Mouse (Mus musculus) adrenal gland, adult 8-10 months (tissue): ENCODE measurements around the gene Phf21a. TPM values are rescaled to one million over a fixed set of nuclear protein-coding genes. Genes with fewer than 3 reads are reported as not detected.

Experiments used
- DNase-seq: peaks from one replicate; pipeline ENCODE4 v3.0.0; 2022
- total RNA-seq, 4 experiments: library from RNA; stranded (reverse); gene quantifications; 2 replicates each; pipeline ENCODE4 v1.2.4; 2022

Phf21a gene
- total RNA-seq, 4 experiments from 2014 or later: 65.0 to 107 (median 75.6) TPM

- DNase-seq: no peak
Observed at GRCm38 (mm10) chr2:92362571-92363228, 269.8 kb downstream of the Phf21a start.

DNA sequence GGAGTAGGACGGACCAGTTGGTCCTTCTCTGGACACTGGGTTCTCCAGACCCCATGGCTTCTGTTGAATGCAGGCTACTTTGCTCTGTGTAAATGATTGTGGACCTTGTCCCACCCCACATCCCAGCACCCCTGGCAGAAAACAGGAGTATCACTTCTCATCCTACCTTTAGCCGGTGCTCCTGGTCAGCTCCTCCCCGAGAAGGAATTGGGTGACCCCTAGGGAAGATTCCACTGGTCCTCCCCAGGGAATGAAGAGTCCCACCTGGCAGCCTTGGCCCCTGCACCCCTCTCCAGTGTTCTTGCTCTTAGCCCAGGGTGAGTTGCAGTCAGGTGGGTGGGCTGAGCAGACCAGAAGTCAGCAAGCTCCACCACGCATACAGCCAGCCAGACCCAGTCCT, 271.2 kb downstream of the Phf21a start:
- DNase-seq: no peak

DNA sequence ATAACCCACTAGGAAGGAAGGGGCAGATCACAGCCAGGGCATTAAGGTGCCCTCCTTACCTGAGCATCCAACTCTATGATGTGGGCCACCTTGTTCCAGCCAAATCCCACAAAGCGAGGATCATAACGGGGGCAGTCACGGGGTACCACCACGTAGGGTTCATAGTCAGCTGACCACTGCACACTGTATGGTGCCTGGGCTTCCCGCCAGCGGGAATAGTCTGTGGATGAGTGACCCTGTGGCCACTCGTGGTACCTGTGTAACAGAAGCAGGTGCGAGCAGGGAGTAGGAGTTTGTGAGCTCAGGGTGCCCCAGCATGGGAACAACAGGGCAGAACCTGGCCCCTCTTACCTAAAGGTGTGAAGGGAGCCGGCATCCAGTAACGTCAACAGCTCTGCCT, 272.7 kb downstream of the Phf21a start:
- DNase-seq: no peak

DNA sequence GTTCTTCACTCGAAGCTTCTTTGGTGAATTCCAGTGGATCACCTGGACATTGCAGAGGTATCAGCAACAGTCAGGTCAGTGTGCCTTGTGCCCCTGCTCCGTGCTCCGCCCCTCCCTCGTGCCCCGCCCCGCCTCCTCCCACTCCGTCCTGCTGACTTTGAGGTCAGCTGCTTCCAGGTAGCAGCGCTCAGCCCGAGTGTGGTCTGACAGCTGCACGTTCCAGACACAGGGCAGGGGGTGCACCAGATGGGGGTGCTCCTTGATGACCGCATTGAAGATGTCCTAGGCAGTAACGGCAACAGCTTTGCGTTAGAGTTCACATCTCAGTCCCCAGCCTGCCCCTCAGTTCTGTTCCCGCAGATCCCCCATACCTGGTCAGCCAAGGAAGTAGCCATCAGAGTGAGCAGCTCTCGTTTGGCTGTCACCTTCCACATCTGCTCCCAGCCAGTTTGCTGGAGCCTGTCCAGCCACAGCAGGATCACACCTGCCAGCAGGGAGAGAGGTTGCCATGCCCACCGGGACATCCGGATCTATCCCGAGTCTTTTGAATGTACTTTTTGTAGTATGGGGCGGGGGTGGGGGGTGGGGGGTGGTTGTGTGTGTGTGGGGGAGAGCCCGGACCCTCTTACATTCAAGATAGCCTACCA, 274.6 kb downstream of the Phf21a start:
- no peak for DNase-seq

DNA sequence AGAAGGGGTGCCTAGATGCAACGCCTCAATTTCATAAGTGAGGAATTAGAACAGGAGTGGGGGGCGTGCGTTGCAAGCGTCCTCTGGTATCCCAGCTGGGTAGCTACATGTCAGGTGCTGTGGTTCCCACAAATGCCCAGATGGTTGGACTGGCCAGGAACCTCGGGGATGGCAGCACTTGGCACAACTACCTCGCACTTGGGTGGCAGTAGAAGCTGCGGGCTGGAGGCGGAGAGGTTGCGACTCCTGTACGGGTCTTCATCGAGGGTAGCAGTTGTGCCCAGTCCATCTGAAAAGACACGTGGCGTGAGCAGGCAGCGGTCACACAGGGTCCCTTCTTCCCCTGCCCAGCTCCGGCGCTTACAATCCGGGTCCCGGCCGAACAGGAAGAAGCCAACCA, 277.5 kb downstream of the Phf21a start:
- DNase-seq: no peak

DNA sequence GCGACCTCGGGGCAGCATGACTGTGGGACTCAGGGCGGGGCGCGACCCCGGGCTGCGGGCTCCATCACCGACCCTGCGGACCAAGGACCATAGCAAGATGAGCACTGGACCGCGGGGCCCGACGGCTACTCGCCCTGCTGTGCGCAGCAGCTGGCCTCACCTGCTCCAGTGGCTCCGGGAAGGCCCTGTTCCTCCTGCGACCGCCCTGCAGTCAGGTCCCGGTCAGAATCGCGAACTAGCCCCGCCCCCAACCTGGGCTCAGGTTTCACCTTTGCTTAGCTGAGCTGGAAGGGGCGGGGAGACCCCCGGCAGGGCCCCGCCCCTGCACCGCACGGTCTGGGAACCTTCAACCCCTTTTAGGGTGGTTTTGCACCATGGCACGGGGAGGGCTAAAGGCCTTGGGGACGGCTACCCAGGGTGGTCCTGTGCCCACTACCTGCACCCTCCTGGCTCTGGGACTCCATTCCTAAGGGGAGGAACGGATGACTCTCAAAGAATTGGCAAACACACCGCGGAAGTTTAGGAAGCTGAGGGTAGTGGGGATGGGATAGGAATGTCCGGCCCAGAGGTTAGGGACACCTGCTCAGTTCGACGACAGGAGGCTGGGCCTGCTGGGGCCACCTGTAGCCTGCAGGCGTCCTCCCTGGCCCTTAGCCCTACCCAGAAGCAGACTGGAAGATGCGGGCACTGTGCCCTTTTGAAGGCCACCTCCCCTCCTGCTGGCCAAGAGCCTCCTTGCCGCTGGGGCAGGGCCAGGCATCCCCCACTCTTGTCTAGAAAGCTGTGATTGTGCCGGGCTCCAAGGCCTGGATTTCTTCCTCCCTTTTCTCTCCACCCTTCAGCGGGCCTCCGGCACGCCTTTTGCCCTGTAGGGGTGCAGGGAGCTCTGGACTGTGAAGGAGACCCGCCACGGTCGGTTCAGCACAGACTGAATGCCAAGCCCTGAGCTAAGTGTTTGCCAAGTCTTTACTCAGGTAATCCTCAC, 278.2 kb downstream of the Phf21a start:
- no peak for DNase-seq

DNA sequence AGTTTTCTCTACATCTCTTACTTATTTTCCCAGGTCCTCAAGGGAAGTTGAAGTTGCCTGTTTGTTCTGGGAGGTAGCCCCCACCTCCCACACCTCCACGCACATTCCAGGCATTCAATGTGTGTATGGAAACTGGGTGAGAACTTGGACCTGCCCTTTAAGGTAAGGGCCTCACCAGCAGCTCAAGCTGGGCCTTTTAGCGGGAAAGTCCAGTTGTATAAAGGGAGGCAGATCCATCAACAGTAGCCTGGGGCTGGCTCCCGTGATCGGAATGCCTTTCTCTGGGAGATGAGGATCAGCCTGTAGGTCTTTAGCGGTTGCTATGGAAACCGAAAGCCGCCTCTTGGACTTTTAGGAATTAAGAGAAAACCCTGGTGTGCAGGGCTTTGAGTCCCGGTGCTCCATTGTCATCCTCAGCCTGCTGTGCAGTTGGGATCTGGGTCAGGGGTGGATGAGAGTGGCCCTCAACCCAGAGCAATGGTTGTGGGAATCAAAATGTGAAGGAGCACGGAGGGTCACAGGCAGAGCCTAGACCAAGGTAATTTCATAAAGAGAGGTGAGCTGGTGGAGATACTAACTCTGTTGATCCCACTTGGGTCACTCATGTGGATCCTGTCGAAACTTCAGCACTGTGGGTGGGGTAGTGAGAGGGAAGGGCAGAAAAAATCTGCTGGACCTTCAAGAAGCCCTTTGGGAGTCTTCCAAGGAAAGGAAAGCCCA, 279.2 kb downstream of the Phf21a start:
- no peak for DNase-seq

DNA sequence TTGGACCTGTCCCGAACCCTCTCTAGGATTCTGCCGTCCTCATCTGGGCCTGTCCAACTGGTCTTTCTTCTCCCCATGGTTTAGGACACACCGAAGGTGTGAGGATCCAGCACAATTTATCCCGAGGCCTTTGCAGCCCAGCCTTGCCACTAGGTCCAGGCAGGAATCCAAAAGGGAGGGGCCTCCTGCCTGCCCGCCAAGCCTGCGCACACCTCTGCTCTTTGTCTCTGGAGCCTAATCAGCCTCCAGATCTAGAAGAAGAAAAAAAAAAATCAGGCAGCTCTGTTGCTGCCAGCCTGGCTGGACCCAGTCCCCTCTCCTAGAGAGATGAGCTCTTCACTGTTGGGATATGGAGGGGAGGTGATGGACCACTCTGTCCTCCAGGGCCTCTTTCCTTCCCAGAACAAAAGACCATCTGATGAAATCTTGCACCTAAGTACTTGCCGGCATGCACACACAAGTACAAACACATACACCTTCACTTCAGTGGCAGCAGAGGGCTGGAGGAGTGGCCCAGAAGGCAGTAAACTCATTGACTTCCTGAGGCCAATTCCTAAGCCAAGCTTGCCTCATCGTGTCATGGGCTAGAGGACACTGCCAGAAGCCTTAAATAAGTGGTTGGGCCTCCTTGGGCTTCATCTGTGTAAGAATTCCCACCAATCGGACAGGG, 280.0 kb downstream of the Phf21a start:
- DNase-seq: no peak

GRCm38 (mm10) chr2:92373437-92373813, 280.5 kb downstream of the Phf21a start:
- no peak for DNase-seq

DNA sequence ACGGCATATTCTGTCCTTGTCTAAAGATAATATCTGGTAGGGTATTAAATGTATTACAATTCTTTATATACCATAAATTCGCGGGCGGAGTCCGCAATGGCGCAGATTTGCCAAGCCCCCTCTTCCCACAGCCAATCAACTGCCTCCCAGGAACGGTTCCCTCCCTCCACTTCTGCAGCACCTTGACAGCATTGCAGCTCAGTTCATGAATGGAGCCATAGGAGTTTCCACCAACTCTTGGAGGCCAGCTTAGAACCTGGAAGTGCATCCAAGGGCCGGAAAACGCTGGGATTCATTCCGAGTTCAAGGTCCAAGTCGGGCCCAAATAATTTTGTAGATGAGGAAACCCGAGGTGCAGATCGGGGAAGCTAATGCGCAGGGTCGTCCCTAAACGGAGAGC, 281.6 kb downstream of the Phf21a start, which contains the start of the genes Pex16 and Large2:
TSS of gene Pex16 (plus strand) at position 163 of the 400 bp plus-strand sequence.
TSS of gene Large2 (minus strand) at position 356 of the 400 bp plus-strand sequence.
- no peak for DNase-seq

DNA sequence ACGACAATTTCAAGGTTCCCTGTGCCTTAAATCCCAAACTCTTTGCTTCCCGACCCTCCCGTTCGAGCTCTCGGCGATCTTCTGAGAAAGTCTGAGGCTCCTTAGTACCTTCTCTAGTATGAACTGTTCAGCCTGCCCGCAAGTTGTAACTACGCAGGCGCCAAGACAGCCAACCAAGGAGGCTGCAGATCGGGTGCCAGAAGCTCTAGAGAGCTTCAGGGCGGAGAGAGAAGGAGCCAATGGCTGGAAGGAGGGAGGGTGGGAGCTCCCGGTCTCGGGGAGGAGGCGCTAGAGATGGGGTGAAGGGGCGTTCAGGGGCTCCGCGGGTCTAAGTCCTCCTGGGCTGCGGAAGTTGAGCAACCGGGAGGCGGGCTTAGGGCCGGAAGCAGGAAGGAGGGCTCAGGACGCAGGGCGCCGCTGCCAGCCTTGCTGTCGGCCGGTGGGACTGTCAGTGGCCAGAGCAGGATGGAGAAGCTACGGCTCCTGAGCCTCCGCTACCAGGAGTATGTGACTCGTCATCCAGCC, 282.2 kb downstream of the Phf21a start:
- peak; percentile 99 for DNase-seq

DNA sequence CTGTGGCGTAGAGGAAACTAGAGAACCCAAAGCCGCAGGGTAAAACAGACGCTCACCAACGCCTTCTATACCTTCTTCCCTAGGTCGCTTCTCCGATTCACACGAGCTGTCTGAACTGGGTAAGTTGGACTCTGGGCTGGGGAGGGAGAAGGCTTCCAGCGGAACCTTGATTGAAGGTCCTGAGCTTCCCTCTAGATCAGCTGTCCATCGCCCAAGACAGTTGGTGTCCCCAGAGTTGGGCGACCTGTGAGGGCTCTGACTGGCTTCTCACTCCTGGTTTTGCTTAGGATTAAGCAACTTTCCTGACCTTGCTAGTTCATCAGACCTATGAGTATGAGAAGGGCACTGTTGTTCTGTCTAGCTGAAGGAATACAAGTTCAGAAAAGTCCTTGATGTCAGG, 282.9 kb downstream of the Phf21a start:
- DNase-seq: no peak

DNA sequence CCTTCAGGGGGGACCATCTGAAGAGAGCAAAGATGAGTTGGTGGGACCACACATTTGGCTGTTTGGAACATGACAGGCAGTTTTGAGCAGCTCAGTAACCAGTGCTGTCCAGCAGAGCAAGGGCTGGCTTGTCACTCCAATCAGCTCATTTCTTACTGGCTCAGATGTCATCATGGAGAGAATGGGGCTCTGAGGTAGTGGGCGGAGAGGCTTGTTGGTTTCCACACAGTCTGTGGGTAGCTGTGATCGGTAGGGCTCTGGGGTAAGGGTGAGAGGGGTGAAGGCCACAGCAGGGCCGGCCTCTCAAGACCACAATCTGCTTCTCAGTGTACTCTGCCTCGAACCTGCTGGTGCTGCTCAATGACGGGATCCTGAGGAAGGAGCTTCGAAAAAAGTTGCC, 283.4 kb downstream of the Phf21a start:
- no peak for DNase-seq

GRCm38 (mm10) chr2:92377320-92377719, 284.4 kb downstream of the Phf21a start:
- no peak for DNase-seq

DNA sequence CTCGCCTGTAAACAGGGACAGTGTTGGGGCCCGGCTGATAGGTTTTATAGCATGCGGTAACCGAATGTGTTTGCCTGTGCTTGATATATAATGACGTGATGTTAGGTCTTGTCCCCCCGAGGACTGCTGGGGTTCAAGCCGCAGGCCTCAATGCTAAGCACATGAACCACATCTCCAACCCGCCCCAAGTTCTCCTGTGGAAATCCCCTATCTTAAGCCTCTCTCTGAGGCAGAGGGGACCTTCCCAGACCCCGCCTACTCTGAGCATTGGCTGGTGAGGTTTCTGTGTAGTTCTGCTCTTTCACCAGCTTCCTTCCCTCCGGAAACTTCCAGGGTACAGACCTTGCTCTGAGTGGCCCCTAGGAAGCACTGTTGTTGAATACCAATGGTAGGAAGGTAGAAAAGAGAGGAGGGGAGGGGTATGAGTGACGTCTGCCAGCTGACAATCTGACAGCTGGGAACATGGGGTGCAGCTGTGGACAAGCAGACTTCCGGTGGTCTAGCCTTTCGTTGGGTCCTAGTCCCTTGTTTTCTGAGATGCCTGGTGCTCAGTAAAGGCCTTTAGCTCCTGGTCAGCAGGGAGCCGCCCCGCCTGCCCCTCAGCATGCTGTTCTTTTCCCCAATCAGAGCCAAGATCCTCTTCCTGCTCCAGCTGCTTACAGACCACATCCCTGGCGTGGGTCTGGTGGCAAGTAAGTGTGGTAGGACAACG, 287.0 kb downstream of the Phf21a start:
- DNase-seq: no peak

GRCm38 (mm10) chr2:92380495-92381050, 287.7 kb downstream of the Phf21a start:
- no peak for DNase-seq

DNA sequence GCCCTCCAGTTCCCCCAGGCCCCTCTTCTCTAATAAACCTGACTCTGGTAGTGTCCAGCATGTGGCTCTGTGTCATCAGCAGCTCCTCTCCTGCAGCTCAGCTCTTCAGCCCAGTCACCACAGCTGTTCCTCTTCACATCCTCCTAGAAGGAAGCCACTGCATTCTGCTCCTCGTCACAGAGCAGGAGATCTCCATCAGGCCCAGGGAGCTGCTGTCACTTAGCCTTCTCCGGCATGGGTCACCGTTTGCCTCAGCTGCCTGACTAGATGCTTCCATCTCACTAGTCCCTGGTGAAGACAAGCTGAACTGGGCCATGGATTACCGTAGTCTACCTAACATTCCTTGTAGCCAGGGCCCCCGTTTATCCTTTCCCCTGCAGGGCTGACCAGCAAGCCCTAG, 288.2 kb downstream of the Phf21a start:
- no peak for DNase-seq

DNA sequence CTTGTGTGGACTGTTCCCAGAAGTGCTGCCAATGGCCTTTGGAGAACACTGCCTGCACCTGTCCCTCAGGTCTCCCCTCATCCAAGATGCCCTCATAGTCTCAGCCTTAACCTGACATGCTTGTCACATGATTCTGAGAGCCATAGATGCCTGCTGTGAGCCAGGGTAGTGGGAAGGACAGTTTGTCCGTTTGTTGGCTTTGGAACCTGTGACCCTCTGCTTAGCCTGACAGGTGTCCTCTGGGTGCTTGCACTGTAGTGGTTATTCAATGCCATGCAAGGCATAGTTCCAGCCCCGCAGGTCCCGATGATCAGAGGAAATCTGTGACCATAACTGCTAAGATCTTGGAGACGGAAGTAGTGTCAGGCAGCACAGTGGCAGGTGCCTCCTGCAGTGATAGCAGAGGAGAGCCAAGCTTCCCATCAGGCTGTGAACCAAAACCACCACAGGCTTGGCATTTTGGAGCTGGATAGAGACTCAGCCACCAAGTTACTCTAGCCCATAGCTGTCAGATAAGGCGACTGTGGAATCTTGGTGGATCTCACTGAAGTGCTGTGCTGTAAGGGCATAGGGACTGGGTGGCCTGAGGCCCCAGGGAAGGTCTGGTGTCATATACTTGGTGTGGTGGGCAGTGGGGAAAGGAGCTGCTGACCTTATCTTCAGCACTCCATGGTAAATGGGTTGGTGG, 289.1 kb downstream of the Phf21a start, which contains the start of gene 1700029I15Rik:
TSS of gene 1700029I15Rik (plus strand) at position 638 of the 688 bp plus-strand sequence.
- DNase-seq: no peak

DNA sequence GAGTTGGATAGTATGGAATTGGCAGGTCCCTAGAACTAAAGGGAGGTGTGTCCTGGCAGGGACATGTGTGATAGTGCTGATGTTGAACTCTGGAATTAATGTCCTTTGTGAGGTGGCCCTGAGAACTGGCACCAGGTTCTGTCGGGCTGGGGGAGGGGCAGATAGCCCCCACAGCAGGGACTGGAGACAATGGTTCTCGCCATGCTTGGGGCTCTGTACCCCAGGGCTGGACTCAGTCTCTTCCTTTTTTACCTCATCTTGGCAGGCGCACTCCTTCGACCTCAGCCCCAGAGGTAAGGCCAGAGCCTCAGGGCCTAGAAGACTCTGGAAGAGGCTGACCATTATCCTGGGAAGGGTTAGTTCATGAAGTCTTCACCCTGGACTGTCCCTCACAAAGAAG, 289.8 kb downstream of the Phf21a start:
- no peak for DNase-seq

GRCm38 (mm10) chr2:92384101-92384500, 291.2 kb downstream of the Phf21a start:
- no peak for DNase-seq
